Mouse (Mus musculus) liver, embryonic 14.5 days (tissue): Measurements from ENCODE around the gene Dennd1c. TPM values are rescaled to one million over a fixed set of nuclear protein-coding genes. Genes with fewer than 3 reads are reported as not detected.

ENCODE experiments used
- ATAC-seq: fragments of 200-750 bp; cut with Nextera tagmentation; 2 replicates; pipeline ENCODE4 v1.8.0; 2017; ENCODE audit warnings: moderate number of reproducible peaks, mild to moderate bottlenecking, moderate library complexity; ENCODE audit not compliant: insufficient read depth
- DNase-seq, 3 experiments: peaks; one replicate each; pipeline ENCODE4 v3.0.0-alpha.2; 2012 to 2013; ENCODE audit warnings: low read depth in 3 of 3, low spot score in 3 of 3
- H3K27ac ChIP-seq: fragments of 300-500 bp; sonication (generic); 2 replicates; pipeline ENCODE4 v1.5.1; 2014; ENCODE audit warnings: moderate library complexity, mild to moderate bottlenecking, control low read depth, inconsistent platforms
- H3K27me3 ChIP-seq: fragments of 300-500 bp; sonication (generic); 2 replicates; pipeline ENCODE4 v1.6.1; 2014; ENCODE audit warnings: mild to moderate bottlenecking, low read length, moderate library complexity; ENCODE audit not compliant: control insufficient read depth, insufficient read depth
- H3K36me3 ChIP-seq: fragments of 300-500 bp; sonication (generic); replicated peaks from 2 replicates; pipeline ENCODE4 v1.6.1; 2014; ENCODE audit warnings: low read depth; ENCODE audit not compliant: control insufficient read depth, insufficient read depth
- H3K4me1 ChIP-seq, 2 experiments: fragments of 200-500 bp in 1 of 2; fragments of 300-500 bp in 1 of 2; sonication (generic) in 1 of 2; replicated peaks; 2 replicates each; pipeline ENCODE4 v1.6.1; 2012 to 2014; ENCODE audit warnings: antibody characterized with exemption in 1 of 2, inconsistent platforms in 1 of 2, low read length in 1 of 2; ENCODE audit not compliant: control insufficient read depth in 2 of 2, insufficient read depth in 2 of 2
- H3K4me2 ChIP-seq: fragments of 300-500 bp; sonication (generic); 2 replicates; pipeline ENCODE4 v1.6.1; 2014; ENCODE audit warnings: low read depth, mild to moderate bottlenecking, control low read depth, moderate library complexity
- H3K4me3 ChIP-seq, 2 experiments: fragments of 200-500 bp in 1 of 2; fragments of 300-500 bp in 1 of 2; sonication (generic) in 1 of 2; 2 replicates each; pipeline ENCODE4 v1.5.1; 2012 to 2014; ENCODE audit warnings: low read depth in 2 of 2, low read length in 2 of 2, mild to moderate bottlenecking in 2 of 2, control low read depth in 1 of 2, inconsistent platforms in 1 of 2, moderate library complexity in 1 of 2; ENCODE audit not compliant: insufficient read depth in 1 of 2
- H3K9ac ChIP-seq: fragments of 300-500 bp; sonication (generic); replicated peaks from 2 replicates; pipeline ENCODE4 v1.6.1; 2014; ENCODE audit warnings: mild to moderate bottlenecking, control low read depth, moderate library complexity
- H3K9me3 ChIP-seq: fragments of 300-500 bp; sonication (generic); 2 replicates; pipeline ENCODE4 v1.6.1; 2016; ENCODE audit warnings: low read length, mixed read lengths; ENCODE audit not compliant: control insufficient read depth
- CTCF ChIP-seq: IDR thresholded peaks from 2 replicates; pipeline ENCODE4 v1.5.1; 2016; ENCODE audit warnings: antibody characterized with exemption, low read depth, control low read depth
- EP300 ChIP-seq: IDR thresholded peaks from 2 replicates; pipeline ENCODE4 v1.6.1; 2016; ENCODE audit warnings: antibody characterized with exemption, low read depth
- WGBS: fragments of 180-500 bp; shearing (Covaris S2); extraction: QIAGEN DNeasy Blood & Tissue Kit; methylation state at CpG from one replicate; pipeline ENCODE4 v1.1.7; 2014; ENCODE audit not compliant: insufficient replicate concordance; 5-methylcytosine and 5-hydroxymethylcytosine counted together
- polyA plus RNA-seq, 2 experiments: library from polyadenylated mRNA; depleted of rRNA in 1 of 2; stranded (reverse) in 1 of 2; unstranded in 1 of 2; fragments of >200 nt; fragmentation: Nextera tagmentation in 1 of 2; extraction: Ambion mirVana in 1 of 2; gene quantifications; 2 replicates each; pipeline versions ENCODE4 v1.2.1 to v1.2.3; 2012 to 2014

Dennd1c gene
- polyA plus RNA-seq, 2 experiments, result 0.89 to 1.5 TPM

GRCm38 (mm10) chr17:57094222-57094621 is 15.9 kb upstream of the Dennd1c start:
- TF ChIP-seq CTCF, result no peak
- TF ChIP-seq EP300, result no peak
- Histone ChIP-seq H3K27ac (no peak overlapping the region), H3K9ac (no peak overlapping the region), H3K4me1 (peaks cover 0 to 6% of the 10 kb centered on the region in 2 experiments; a peak in 1 of 4 replicates), H3K4me2 (no peak overlapping the region), H3K36me3 (no peaks in the 10 kb centered on the region), H3K27me3 (no peaks in the 10 kb centered on the region; the same call in 1 of the 2 replicates), H3K9me3 (no peaks in the 10 kb centered on the region), H3K4me3 (no peak overlapping the region)
- DNase-seq, result no peak
- WGBS, result 52% methylated on average over 3 of the region's 3 CpGs
- ATAC-seq, result peak; percentile 13; the same call in 1 of the 2 replicates

- Histone ChIP-seq H3K9ac (no peak within 1 kb of the TSS), H3K4me3 (no peak within 1 kb of the TSS), H3K9me3 (no peaks in the 10 kb centered on the region), H3K27ac (no peak within 1 kb of the TSS), H3K36me3 (no peaks in the 10 kb centered on the region), H3K27me3 (peaks cover 17% of the 10 kb centered on the region), H3K4me2 (no peak within 1 kb of the TSS), H3K4me1 (no peaks in the 10 kb centered on the region)
- 6% methylated on average over 31 of the region's 31 CpGs for WGBS
- ATAC-seq (no peak), DNase-seq (no peak)
- no peak for TF ChIP-seq EP300
- TF ChIP-seq CTCF, result no peak
Observed at GRCm38 (mm10) chr17:57087049-57087832, 8.9 kb upstream of the Dennd1c start, which contains the start of gene Tubb4a. Tubb4a (minus strand) TSS chr17:57087782.

GRCm38 (mm10) chr17:57085970-57086757 is 7.8 kb upstream of the Dennd1c start:
- Histone ChIP-seq H3K27me3 (peaks cover 17% of the 10 kb centered on the region), H3K27ac (no peak overlapping the region), H3K4me3 (no peak overlapping the region), H3K4me1 (no peaks in the 10 kb centered on the region), H3K9ac (no peak overlapping the region), H3K36me3 (no peaks in the 10 kb centered on the region), H3K9me3 (no peaks in the 10 kb centered on the region), H3K4me2 (no peak overlapping the region)
- no peak for ATAC-seq
- DNase-seq, result no peak
- 72% methylated on average over 11 of the region's 11 CpGs for WGBS
- no peak for TF ChIP-seq CTCF
- no peak for TF ChIP-seq EP300

DNA sequence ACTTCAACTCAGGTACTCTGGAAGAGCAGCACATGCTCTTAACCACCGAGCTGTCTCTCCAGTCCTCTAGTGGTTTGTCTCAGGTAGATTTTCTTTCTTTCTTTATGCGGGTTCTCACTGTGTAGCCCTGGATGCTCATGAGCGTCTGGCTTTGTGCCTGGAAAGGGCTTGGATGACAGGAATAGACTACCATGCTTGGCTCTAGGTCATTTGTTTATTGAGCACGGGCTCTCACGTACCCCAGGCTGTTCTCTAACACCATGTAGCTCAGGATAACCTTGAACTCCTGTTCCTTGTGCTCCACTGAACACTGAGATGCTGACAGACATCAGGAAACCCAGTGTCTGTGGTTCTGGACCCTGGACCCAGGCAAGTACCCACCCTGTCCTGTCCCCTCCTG is 4.2 kb upstream of the Dennd1c start:
- Histone ChIP-seq H3K4me3 (no peak overlapping the region), H3K36me3 (no peaks in the 10 kb centered on the region), H3K9ac (no peak overlapping the region), H3K27me3 (peaks cover 8% of the 10 kb centered on the region), H3K4me1 (no peaks in the 10 kb centered on the region; a peak in 1 of 4 replicates), H3K9me3 (no peaks in the 10 kb centered on the region), H3K4me2 (no peak overlapping the region), H3K27ac (no peak overlapping the region)
- no peak for TF ChIP-seq CTCF
- WGBS, result 53% methylated on average over 5 of the region's 5 CpGs
- no peak for DNase-seq
- ATAC-seq, result no peak

DNA sequence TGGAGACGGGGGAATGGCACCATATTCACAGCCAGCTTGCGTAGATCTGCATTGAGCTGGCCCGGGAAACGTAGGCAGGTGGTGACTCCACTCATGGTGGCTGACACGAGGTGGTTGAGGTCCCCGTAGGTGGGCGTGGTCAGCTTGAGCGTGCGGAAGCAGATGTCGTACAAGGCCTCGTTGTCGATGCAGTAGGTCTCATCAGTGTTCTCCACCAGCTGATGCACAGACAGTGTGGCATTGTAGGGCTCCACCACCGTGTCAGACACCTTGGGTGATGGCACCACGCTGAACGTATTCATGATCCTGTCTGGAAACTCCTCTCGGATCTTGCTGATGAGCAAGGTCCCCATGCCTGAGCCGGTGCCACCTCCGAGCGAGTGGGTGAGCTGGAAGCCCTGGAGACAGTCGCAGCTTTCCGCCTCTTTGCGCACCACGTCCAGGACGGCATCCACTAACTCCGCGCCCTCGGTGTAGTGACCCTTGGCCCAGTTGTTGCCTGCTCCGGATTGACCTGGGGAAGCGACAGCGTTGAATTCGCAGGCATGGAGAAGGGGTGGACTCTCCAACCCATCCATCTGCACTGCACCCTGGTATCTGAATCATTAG is 3.0 kb upstream of the Dennd1c start:
- Histone ChIP-seq H3K27ac (no peak overlapping the region), H3K9ac (no peak overlapping the region), H3K4me2 (no peak overlapping the region), H3K27me3 (no peaks in the 10 kb centered on the region), H3K9me3 (no peaks in the 10 kb centered on the region), H3K4me3 (no peak overlapping the region), H3K4me1 (no peaks in the 10 kb centered on the region; a peak in 1 of 4 replicates), H3K36me3 (no peaks in the 10 kb centered on the region)
- DNase-seq (no peak), ATAC-seq (no peak)
- 82% methylated on average over 31 of the region's 31 CpGs for WGBS
- no peak for TF ChIP-seq EP300
- no peak for TF ChIP-seq CTCF
